Mouse (Mus musculus) MEL (cell line): ENCODE results near the gene Mmp11. TPM values are rescaled to one million over a fixed set of nuclear protein-coding genes. Genes with fewer than 3 reads are reported as not detected.
A peak's percentile ranks its signal among the peaks of the same experiment; 100 is the strongest.

ENCODE experiments used
- DNase-seq: peaks from one replicate; pipeline ENCODE4 v3.0.0; 2011; ENCODE audit warnings: low read depth, low spot score
- H3K27ac ChIP-seq: 2 replicates; pipeline ENCODE4 v1.5.1; 2012; ENCODE audit warnings: low read depth, mild to moderate bottlenecking, control low read depth, low read length, moderate library complexity; ENCODE audit not compliant: control insufficient read depth
- H3K27me3 ChIP-seq, 2 experiments: fragments of 150-350 bp in 1 of 2; sonication (generic) in 1 of 2; 2 replicates each; pipeline ENCODE4 v1.6.1; 2012; ENCODE audit warnings: low read length in 2 of 2, mild to moderate bottlenecking in 2 of 2, improper control_type of control experiment in 1 of 2, moderate library complexity in 1 of 2; ENCODE audit not compliant: insufficient read depth in 2 of 2, control insufficient read depth in 1 of 2
- H3K36me3 ChIP-seq, 2 experiments: 2 replicates each; pipeline ENCODE4 v1.6.1; 2012 to 2014; ENCODE audit warnings: low read length in 2 of 2, improper control_type of control experiment in 1 of 2, inconsistent platforms in 1 of 2, mild to moderate bottlenecking in 1 of 2; ENCODE audit not compliant: insufficient read depth in 2 of 2, control insufficient read depth in 1 of 2
- H3K4me1 ChIP-seq, 2 experiments: fragments of 150-350 bp in 1 of 2; sonication (generic) in 1 of 2; 2 replicates each; pipeline ENCODE4 v1.6.1; 2012; ENCODE audit warnings: low read length in 2 of 2, improper control_type of control experiment in 1 of 2, mild to moderate bottlenecking in 1 of 2; ENCODE audit not compliant: insufficient read depth in 2 of 2, control insufficient read depth in 1 of 2
- H3K4me3 ChIP-seq, 2 experiments: fragments of 150-350 bp in 1 of 2; sonication (generic) in 1 of 2; 2 replicates each; pipeline ENCODE4 v1.5.1; 2012; ENCODE audit warnings: low read depth in 2 of 2, low read length in 2 of 2, mild to moderate bottlenecking in 2 of 2, moderate library complexity in 2 of 2, control low read depth in 1 of 2, improper control_type of control experiment in 1 of 2; ENCODE audit not compliant: control insufficient read depth in 1 of 2, insufficient read depth in 1 of 2
- H3K79me2 ChIP-seq: 2 replicates; pipeline ENCODE4 v1.6.1; 2012; ENCODE audit warnings: mild to moderate bottlenecking, low read length, moderate library complexity; ENCODE audit not compliant: control insufficient read depth, poor library complexity, insufficient read depth
- H3K9ac ChIP-seq: 2 replicates; pipeline ENCODE4 v1.6.1; 2012; ENCODE audit warnings: low read depth, mild to moderate bottlenecking, control low read depth, low read length, moderate library complexity; ENCODE audit not compliant: control insufficient read depth, poor library complexity, severe bottlenecking
- H3K9me3 ChIP-seq: fragments of 150-350 bp; sonication (generic); replicated peaks from 2 replicates; pipeline ENCODE4 v1.6.1; 2012; ENCODE audit warnings: mild to moderate bottlenecking, low read length, improper control_type of control experiment, moderate library complexity; ENCODE audit not compliant: insufficient read depth
- BHLHE40 ChIP-seq: IDR thresholded peaks from 2 replicates; pipeline ENCODE4 v1.6.1; 2012; ENCODE audit warnings: low read depth, mild to moderate bottlenecking, inconsistent platforms, low read length, improper control_type of control experiment, borderline replicate concordance
- CTCF ChIP-seq, 3 experiments: IDR thresholded peaks in 2 of 3; conservative IDR thresholded peaks in 1 of 3; 2 replicates each; pipeline ENCODE4 v1.5.1; 2011 to 2012; ENCODE audit warnings: low read length in 3 of 3, low read depth in 2 of 3, mild to moderate bottlenecking in 2 of 3, improper control_type of control experiment in 1 of 3, inconsistent platforms in 1 of 3, mixed read lengths in 1 of 3, moderate library complexity in 1 of 3; ENCODE audit not compliant: control insufficient read depth in 1 of 3, insufficient read depth in 1 of 3, poor library complexity in 1 of 3, severe bottlenecking in 1 of 3
- ELF1 ChIP-seq: IDR thresholded peaks from 2 replicates; pipeline ENCODE4 v1.6.1; 2014; ENCODE audit warnings: low read depth, mild to moderate bottlenecking, inconsistent platforms, low read length, improper control_type of control experiment, moderate library complexity
- EP300 ChIP-seq, 2 experiments: IDR thresholded peaks; 2 replicates each; pipeline ENCODE4 v1.6.1; 2011; ENCODE audit warnings: improper control_type of control experiment in 2 of 2, low read length in 2 of 2, low read depth in 1 of 2, mild to moderate bottlenecking in 1 of 2
- GATA1 ChIP-seq: IDR thresholded peaks from 2 replicates; pipeline ENCODE4 v1.6.1; 2011; ENCODE audit warnings: low read depth, low read length, improper control_type of control experiment
- HCFC1 ChIP-seq: IDR thresholded peaks from 2 replicates; pipeline ENCODE4 v1.6.1; 2012; ENCODE audit warnings: low read depth, mild to moderate bottlenecking, inconsistent platforms, low read length, improper control_type of control experiment, moderate library complexity
- KAT2A ChIP-seq: conservative IDR thresholded peaks from 2 replicates; pipeline ENCODE4 v1.6.1; 2012; ENCODE audit warnings: low read depth, low read length, improper control_type of control experiment, inconsistent platforms
- MAZ ChIP-seq: IDR thresholded peaks from 2 replicates; pipeline ENCODE4 v1.6.1; 2012; ENCODE audit warnings: low read depth, mild to moderate bottlenecking, inconsistent platforms, low read length, improper control_type of control experiment
- MEF2A ChIP-seq: IDR thresholded peaks from 2 replicates; pipeline ENCODE4 v1.6.1; 2014; ENCODE audit warnings: low read depth, mild to moderate bottlenecking, inconsistent platforms, low read length, improper control_type of control experiment; ENCODE audit not compliant: poor library complexity, insufficient replicate concordance, severe bottlenecking; ENCODE audit errors: extremely low read depth
- NELFE ChIP-seq: IDR thresholded peaks from 2 replicates; pipeline ENCODE4 v1.6.1; 2011; ENCODE audit warnings: low read depth, low read length, improper control_type of control experiment
- NRF1 ChIP-seq: IDR thresholded peaks from 2 replicates; pipeline ENCODE4 v1.6.1; 2014; ENCODE audit warnings: low read depth, mild to moderate bottlenecking, inconsistent platforms, low read length, improper control_type of control experiment, moderate library complexity; ENCODE audit not compliant: poor library complexity, insufficient read depth, severe bottlenecking
- POLR2A ChIP-seq, 2 experiments: IDR thresholded peaks; 2 replicates each; pipeline ENCODE4 v1.6.1; 2011 to 2012; ENCODE audit warnings: low read length in 2 of 2, mild to moderate bottlenecking in 2 of 2, control low read depth in 1 of 2, improper control_type of control experiment in 1 of 2, low read depth in 1 of 2, moderate library complexity in 1 of 2; ENCODE audit not compliant: control insufficient read depth in 1 of 2, insufficient read depth in 1 of 2, poor library complexity in 1 of 2
- POLR2AphosphoS2 ChIP-seq: IDR thresholded peaks from 2 replicates; pipeline ENCODE4 v1.6.1; 2011; ENCODE audit warnings: low read length, improper control_type of control experiment
- RAD21 ChIP-seq: IDR thresholded peaks from 2 replicates; pipeline ENCODE4 v1.6.1; 2011; ENCODE audit warnings: mild to moderate bottlenecking, low read depth, low read length, improper control_type of control experiment
- SIN3A ChIP-seq: IDR thresholded peaks from 2 replicates; pipeline ENCODE4 v1.6.1; 2012; ENCODE audit warnings: low read length, improper control_type of control experiment, inconsistent platforms
- SMC3 ChIP-seq: IDR thresholded peaks from 2 replicates; pipeline ENCODE4 v1.6.1; 2011; ENCODE audit warnings: low read depth, low read length, improper control_type of control experiment
- TBP ChIP-seq: IDR thresholded peaks from 2 replicates; pipeline ENCODE4 v1.8.0; 2011; ENCODE audit warnings: low read depth, low read length, improper control_type of control experiment
- TCF12 ChIP-seq: IDR thresholded peaks from 2 replicates; pipeline ENCODE4 v1.6.1; 2014; ENCODE audit warnings: low read depth, mild to moderate bottlenecking, inconsistent platforms, low read length, improper control_type of control experiment, moderate library complexity
- USF1 ChIP-seq: IDR thresholded peaks from 2 replicates; pipeline ENCODE4 v1.6.1; 2014; ENCODE audit warnings: low read depth, mild to moderate bottlenecking, inconsistent platforms, low read length, improper control_type of control experiment, moderate library complexity
- ZC3H11A ChIP-seq: IDR thresholded peaks from 2 replicates; pipeline ENCODE4 v1.6.1; 2012; ENCODE audit warnings: low read depth, mild to moderate bottlenecking, inconsistent platforms, low read length, improper control_type of control experiment
- ZKSCAN1 ChIP-seq: IDR thresholded peaks from 2 replicates; pipeline ENCODE4 v1.6.1; 2012; ENCODE audit warnings: low read depth, mild to moderate bottlenecking, inconsistent platforms, low read length, improper control_type of control experiment, moderate library complexity
- ZMIZ1 ChIP-seq: IDR thresholded peaks from 2 replicates; pipeline ENCODE4 v1.6.1; 2012; ENCODE audit warnings: low read depth, mild to moderate bottlenecking, inconsistent platforms, low read length, improper control_type of control experiment, moderate library complexity
- polyA plus RNA-seq, 2 experiments: library from polyadenylated mRNA; stranded (reverse) in 1 of 2; unstranded in 1 of 2; fragments of >175 nt in 1 of 2; fragments of >200 nt in 1 of 2; gene quantifications; 2 replicates each; pipeline versions ENCODE4 v1.2.1 to v1.2.4; 2012; ENCODE audit warnings: low replicate concordance in 2 of 2, low read depth in 1 of 2; ENCODE audit not compliant: insufficient read length in 2 of 2, insufficient read depth in 1 of 2, missing spikeins in 1 of 2
- total RNA-seq: library from RNA; depleted of rRNA; stranded (reverse); fragments of 300-350 nt; gene quantifications from 2 replicates; pipeline ENCODE4 v1.2.3, GENCODE M21; 2012

Gene Mmp11
- total and polyA plus RNA-seq, 3 experiments = 1.3 to 5.9 TPM; not detected in 1

DNA sequence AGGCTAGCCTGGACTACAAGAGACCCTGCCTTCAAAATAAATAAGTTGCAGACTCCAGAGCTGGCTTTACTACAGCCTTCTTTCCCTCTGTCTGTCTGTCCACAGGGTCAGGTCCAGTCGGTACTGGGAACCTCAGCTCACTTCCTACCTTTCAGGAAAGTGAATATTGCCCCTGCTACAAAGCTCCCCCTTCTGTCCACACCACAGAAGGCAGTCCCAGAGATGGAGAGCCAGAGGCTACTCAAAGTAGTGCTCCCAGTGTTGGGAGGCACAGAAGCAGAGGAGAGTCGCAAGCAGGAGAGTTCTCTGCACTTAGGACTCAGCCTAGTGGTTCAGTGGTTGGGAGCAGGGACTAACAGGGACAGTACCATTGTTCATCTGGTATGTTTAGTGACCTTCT lies 12.0 kb downstream of the Mmp11 start:
- Histone ChIP-seq H3K27me3 (no peaks in the 10 kb centered on the region), H3K4me1 (peaks cover 3 to 15% of the 10 kb centered on the region in 2 experiments; a peak in 3 of 4 replicates), H3K27ac (no peak overlapping the region), H3K79me2 (peaks cover 19% of the 10 kb centered on the region), H3K36me3 (peaks cover 0 to 15% of the 10 kb centered on the region in 2 experiments; a peak in 2 of 4 replicates), H3K9me3 (no peaks in the 10 kb centered on the region), H3K4me3 (no peak overlapping the region), H3K9ac (no peak overlapping the region)
- DNase-seq = no peak
- TF ChIP-seq POLR2AphosphoS2 (no peak), CTCF (IDR thresholded peaks at IDR 0.05 in 2 of 3, conservative IDR thresholded peaks at IDR 0.05 in 1 of 3; ENCODE audit: control insufficient read depth in 1 of 3, insufficient read depth in 1 of 3, low read depth in 2 of 3, low read length in 3 of 3, poor library complexity in 1 of 3, severe bottlenecking in 1 of 3) (peak; percentile 2 to 38 (median 20); a peak in 4 of 6 replicates), ZKSCAN1 (no peak)

DNA sequence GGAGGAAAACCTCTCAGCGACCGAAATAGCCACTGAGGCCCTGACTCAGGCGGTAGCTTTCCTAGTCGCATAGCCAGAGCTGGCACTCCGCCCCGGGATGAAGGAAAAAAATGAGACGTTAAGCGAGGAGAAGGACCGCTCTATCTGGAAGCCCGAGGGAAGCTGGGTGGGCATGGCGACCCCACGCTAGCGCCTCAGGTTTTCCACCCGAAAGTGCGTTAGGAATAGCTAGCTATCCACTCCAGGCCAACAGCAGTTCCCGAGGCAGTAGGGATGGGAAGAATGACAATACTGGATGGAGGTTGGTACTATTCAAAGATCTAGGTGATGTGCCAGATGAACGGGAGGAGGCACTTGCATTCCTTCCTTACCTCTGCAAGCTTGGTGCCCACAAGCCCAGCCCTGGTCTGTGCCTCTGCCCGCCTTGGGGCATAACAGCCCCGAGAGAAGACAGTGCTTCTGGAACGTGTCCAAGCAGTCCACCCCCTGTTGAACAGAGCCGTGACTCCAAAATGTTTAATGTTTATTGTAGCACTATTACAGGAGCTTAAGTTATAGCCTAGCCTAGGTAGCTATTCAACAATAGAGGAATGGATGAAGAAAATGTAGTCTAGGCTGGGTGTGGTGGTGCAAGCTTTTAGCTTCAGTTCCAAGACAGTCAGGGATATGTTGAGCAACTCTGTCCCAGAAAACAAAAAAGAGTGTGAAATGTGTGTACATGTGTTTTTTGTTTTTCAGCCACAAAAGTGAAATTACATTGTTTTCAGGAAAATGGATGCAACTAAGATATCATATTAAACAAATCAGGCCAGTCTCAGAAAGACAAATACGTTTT lies 14.4 kb downstream of the Mmp11 start:
- peaks cover 3 to 23% of the 10 kb centered on the region in 2 experiments; a peak in 3 of 4 replicates for H3K4me1 ChIP-seq
- peak overlapping the region; percentile 33 for H3K27ac ChIP-seq
- no peaks in the 10 kb centered on the region for H3K27me3 ChIP-seq
- H3K79me2 ChIP-seq = peaks cover 28% of the 10 kb centered on the region
- peak overlapping the region; percentile 87 to 90 for H3K4me3 ChIP-seq
- peak; percentile 48 for DNase-seq
- peak overlapping the region; percentile 93 for H3K9ac ChIP-seq
- no peak for TF ChIP-seq SMC3
- peak; percentile 4 for TF ChIP-seq TCF12
- TF ChIP-seq, all 39 proteins: peak for 1
- Histone ChIP-seq H3K36me3 (peaks cover 8 to 18% of the 10 kb centered on the region in 2 experiments; a peak in 3 of 4 replicates), H3K9me3 (no peaks in the 10 kb centered on the region)

DNA sequence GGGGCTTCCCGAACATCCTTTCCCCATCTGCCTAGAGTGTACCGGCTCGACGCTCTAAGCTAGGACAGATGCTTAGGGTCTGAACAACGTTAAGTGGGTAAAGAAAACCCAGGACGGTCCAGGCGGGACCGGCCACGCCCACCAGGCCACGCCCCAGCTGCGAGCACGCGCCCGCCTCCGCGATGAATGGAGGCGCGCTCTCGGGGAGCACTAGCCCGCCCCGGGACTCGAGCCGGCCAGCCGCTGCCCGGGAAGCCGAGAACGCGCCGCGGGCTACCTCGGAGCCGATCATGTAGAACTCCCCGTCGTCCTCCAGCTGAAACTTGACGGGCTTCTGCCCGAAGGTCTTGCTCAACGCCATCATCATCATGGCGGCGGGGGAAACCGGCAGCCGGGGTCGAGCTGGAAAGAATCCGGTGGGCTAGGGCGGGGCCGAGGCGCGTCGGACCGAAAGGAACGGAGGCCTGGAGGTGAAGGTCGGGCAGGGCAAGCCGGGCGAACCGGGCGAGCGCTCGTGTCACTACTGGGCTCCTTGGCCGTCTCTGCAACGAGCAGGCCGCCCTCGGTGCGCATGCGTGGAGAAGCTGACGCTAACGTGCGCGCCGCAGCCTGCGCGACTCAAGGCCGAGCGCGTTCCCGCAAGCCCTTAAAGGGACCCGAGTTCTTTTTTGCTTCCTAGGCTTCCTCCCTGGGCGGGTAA lies 15.1 kb downstream of the Mmp11 start, which contains the start of gene Smarcb1:
Gene Smarcb1, minus strand, starts transcription at position 592 of the 700 bp plus-strand sequence.
- Histone ChIP-seq H3K27me3 (no peaks in the 10 kb centered on the region), H3K9me3 (no peaks in the 10 kb centered on the region), H3K4me3 (peak within 1 kb of the TSS; percentile 87 to 90), H3K79me2 (peaks cover 30% of the 10 kb centered on the region), H3K4me1 (peaks cover 3 to 23% of the 10 kb centered on the region in 2 experiments; a peak in 3 of 4 replicates), H3K36me3 (peaks cover 9 to 18% of the 10 kb centered on the region in 2 experiments; a peak in 3 of 4 replicates), H3K27ac (peak within 1 kb of the TSS; percentile 85), H3K9ac (peak within 1 kb of the TSS; percentile 96)
- peak; percentile 96 for DNase-seq
- TF ChIP-seq POLR2AphosphoS2 (peak; percentile 89), ELF1 (no peak), ZC3H11A (no peak), BHLHE40 (no peak), POLR2A (IDR thresholded peaks at IDR 0.05; ENCODE audit: control insufficient read depth in 1 of 2, insufficient read depth in 1 of 2, low read depth in 1 of 2, low read length in 2 of 2, poor library complexity in 1 of 2) (peak; percentile 85 to 94), USF1 (no peak), MAZ (no peak), NRF1 (peak; percentile 93), KAT2A (no peak), EP300 (IDR thresholded peaks at IDR 0.05; ENCODE audit: low read depth in 1 of 2, low read length in 2 of 2) (no peak), ZMIZ1 (peak; percentile 65), RAD21 (no peak), SIN3A (peak; percentile 46; the same call in 1 of the 2 replicates), HCFC1 (peak; percentile 82), GATA1 (no peak), TBP (peak; percentile 50; the same call in 1 of the 2 replicates), NELFE (peak; percentile 93), MEF2A (no peak)
